Mouse (Mus musculus): ENCODE data around the gene Car14. TPM values are rescaled to one million over a fixed set of nuclear protein-coding genes. Genes with fewer than 3 reads are reported as not detected.

Car14 gene
- polyA plus RNA-seq, 1 experiment = not detected

- TF ChIP-seq TAL1 (IDR thresholded peaks at IDR 0.05; ENCODE audit: low read length) (no peak), GATA1 (IDR thresholded peaks at IDR 0.05; ENCODE audit: low read length) (no peak)
- Histone ChIP-seq H3K4me3 (replicated peaks) (no peak overlapping the region), H3K9me3 (ENCODE audit: control insufficient read depth, low read length) (peaks cover 11% of the 10 kb centered on the region; the same call in 1 of the 2 replicates), H3K4me1 (ENCODE audit: control insufficient read depth) (peaks cover 15% of the 10 kb centered on the region), H3K27me3 (ENCODE audit: control insufficient read depth) (peaks cover 73% of the 10 kb centered on the region), H3K36me3 (ENCODE audit: control insufficient read depth) (no peaks in the 10 kb centered on the region)
Observed at GRCm38 (mm10) chr3:95907613-95908012, 3.1 kb upstream of the Car14 start.

- Histone ChIP-seq H3K4me3 (replicated peaks) (peak overlapping the region; percentile 12), H3K9me3 (ENCODE audit: control insufficient read depth, low read length) (peaks cover 11% of the 10 kb centered on the region; the same call in 1 of the 2 replicates), H3K4me1 (ENCODE audit: control insufficient read depth) (peaks cover 15% of the 10 kb centered on the region), H3K27me3 (ENCODE audit: control insufficient read depth) (peaks cover 81% of the 10 kb centered on the region), H3K36me3 (ENCODE audit: control insufficient read depth) (no peaks in the 10 kb centered on the region)
- no peak for TF ChIP-seq TAL1 (IDR thresholded peaks at IDR 0.05; ENCODE audit: low read length)
- TF ChIP-seq GATA1 (IDR thresholded peaks at IDR 0.05; ENCODE audit: low read length) = no peak
Observed at GRCm38 (mm10) chr3:95906860-95907259, 2.4 kb upstream of the Car14 start.

- H3K36me3 ChIP-seq (ENCODE audit: control insufficient read depth) = no peaks in the 10 kb centered on the region
- peaks cover 11% of the 10 kb centered on the region; the same call in 1 of the 2 replicates for H3K9me3 ChIP-seq (ENCODE audit: control insufficient read depth, low read length)
- no peak overlapping the region for H3K4me3 ChIP-seq (replicated peaks)
- TF ChIP-seq GATA1 (IDR thresholded peaks at IDR 0.05; ENCODE audit: low read length) (no peak), TAL1 (IDR thresholded peaks at IDR 0.05; ENCODE audit: low read length) (no peak)
- H3K4me1 ChIP-seq (ENCODE audit: control insufficient read depth) = peaks cover 15% of the 10 kb centered on the region
- H3K27me3 ChIP-seq (ENCODE audit: control insufficient read depth) = peaks cover 89% of the 10 kb centered on the region
Observed at GRCm38 (mm10) chr3:95905940-95906492, 1.5 kb upstream of the Car14 start.

GRCm38 (mm10) chr3:95905146-95905939 lies 852 bp upstream of the Car14 start:
- H3K27me3 ChIP-seq (ENCODE audit: control insufficient read depth) = peaks cover 87% of the 10 kb centered on the region
- peak overlapping the region; percentile 23 for H3K4me3 ChIP-seq (replicated peaks)
- peaks cover 11% of the 10 kb centered on the region; the same call in 1 of the 2 replicates for H3K9me3 ChIP-seq (ENCODE audit: control insufficient read depth, low read length)
- peaks cover 15% of the 10 kb centered on the region for H3K4me1 ChIP-seq (ENCODE audit: control insufficient read depth)
- no peak for TF ChIP-seq TAL1 (IDR thresholded peaks at IDR 0.05; ENCODE audit: low read length)
- TF ChIP-seq GATA1 (IDR thresholded peaks at IDR 0.05; ENCODE audit: low read length) = no peak
- no peaks in the 10 kb centered on the region for H3K36me3 ChIP-seq (ENCODE audit: control insufficient read depth)

- no peaks in the 10 kb centered on the region for H3K36me3 ChIP-seq (ENCODE audit: control insufficient read depth)
- peak overlapping the region; percentile 12 for H3K4me3 ChIP-seq (replicated peaks)
- peaks cover 15% of the 10 kb centered on the region for H3K4me1 ChIP-seq (ENCODE audit: control insufficient read depth)
- TF ChIP-seq TAL1 (IDR thresholded peaks at IDR 0.05; ENCODE audit: low read length) (no peak), GATA1 (IDR thresholded peaks at IDR 0.05; ENCODE audit: low read length) (no peak)
- H3K9me3 ChIP-seq (ENCODE audit: control insufficient read depth, low read length) = peaks cover 11% of the 10 kb centered on the region; the same call in 1 of the 2 replicates
- H3K27me3 ChIP-seq (ENCODE audit: control insufficient read depth) = peaks cover 87% of the 10 kb centered on the region
Observed at GRCm38 (mm10) chr3:95903753-95904502, 563 bp downstream of the Car14 start.

GRCm38 (mm10) chr3:95902643-95903042 lies 1.8 kb downstream of the Car14 start:
- TF ChIP-seq GATA1 (IDR thresholded peaks at IDR 0.05; ENCODE audit: low read length) (no peak), TAL1 (IDR thresholded peaks at IDR 0.05; ENCODE audit: low read length) (no peak)
- H3K4me1 ChIP-seq (ENCODE audit: control insufficient read depth) = peaks cover 15% of the 10 kb centered on the region
- peaks cover 75% of the 10 kb centered on the region for H3K27me3 ChIP-seq (ENCODE audit: control insufficient read depth)
- H3K9me3 ChIP-seq (ENCODE audit: control insufficient read depth, low read length) = peaks cover 11% of the 10 kb centered on the region; the same call in 1 of the 2 replicates
- H3K36me3 ChIP-seq (ENCODE audit: control insufficient read depth) = peaks cover 4% of the 10 kb centered on the region
- no peak overlapping the region for H3K4me3 ChIP-seq (replicated peaks)

- Histone ChIP-seq H3K4me3 (replicated peaks) (no peak overlapping the region), H3K36me3 (ENCODE audit: control insufficient read depth) (peaks cover 5% of the 10 kb centered on the region), H3K9me3 (ENCODE audit: control insufficient read depth, low read length) (peaks cover 11% of the 10 kb centered on the region; the same call in 1 of the 2 replicates), H3K4me1 (ENCODE audit: control insufficient read depth) (peaks cover 15% of the 10 kb centered on the region), H3K27me3 (ENCODE audit: control insufficient read depth) (peaks cover 72% of the 10 kb centered on the region)
- TF ChIP-seq GATA1 (IDR thresholded peaks at IDR 0.05; ENCODE audit: low read length) = no peak
- no peak for TF ChIP-seq TAL1 (IDR thresholded peaks at IDR 0.05; ENCODE audit: low read length)
Observed at GRCm38 (mm10) chr3:95902373-95902625, 2.2 kb downstream of the Car14 start.

- peaks cover 5% of the 10 kb centered on the region for H3K36me3 ChIP-seq (ENCODE audit: control insufficient read depth)
- peaks cover 12% of the 10 kb centered on the region for H3K4me1 ChIP-seq (ENCODE audit: control insufficient read depth)
- peaks cover 67% of the 10 kb centered on the region for H3K27me3 ChIP-seq (ENCODE audit: control insufficient read depth)
- H3K9me3 ChIP-seq (ENCODE audit: control insufficient read depth, low read length) = peaks cover 11% of the 10 kb centered on the region; the same call in 1 of the 2 replicates
- no peak overlapping the region for H3K4me3 ChIP-seq (replicated peaks)
- no peak for TF ChIP-seq GATA1 (IDR thresholded peaks at IDR 0.05; ENCODE audit: low read length)
- TF ChIP-seq TAL1 (IDR thresholded peaks at IDR 0.05; ENCODE audit: low read length) = no peak
Observed at GRCm38 (mm10) chr3:95901616-95902372, 2.7 kb downstream of the Car14 start.
